Mouse (Mus musculus): ENCODE results near the gene Npas3.

DNA sequence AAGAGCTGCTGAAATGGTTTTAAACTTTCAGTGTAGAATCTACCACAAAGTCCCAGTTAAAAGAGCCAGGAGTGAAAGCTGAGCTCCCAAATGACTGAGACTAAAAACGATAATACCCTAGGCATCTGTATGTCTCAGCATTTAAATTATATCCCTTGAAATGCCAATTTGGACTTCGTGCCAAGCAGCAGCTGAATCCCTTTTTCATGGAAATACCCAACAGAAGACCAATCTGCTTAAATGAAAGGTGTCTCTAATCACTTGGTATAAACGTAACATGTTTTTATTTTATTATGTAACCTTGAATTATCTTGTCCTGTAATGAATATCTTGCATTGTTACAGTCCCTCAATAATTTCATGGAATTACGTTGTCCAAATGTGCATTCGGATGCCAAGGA, 799.6 kb downstream of the Npas3 start:
- TF ChIP-seq CTCF (IDR thresholded peaks at IDR 0.05; ENCODE audit: low read depth) (no peak), EP300 (optimal IDR thresholded peaks at IDR 0.05) (no peak)

Measured in stomach, postnatal 0 days (tissue).